Mouse (Mus musculus) right cerebral cortex, postnatal 36 days (tissue): Measurements from ENCODE around the gene Qrich1.

ENCODE experiments used
- DNase-seq, 2 experiments: peaks; one replicate each; pipeline ENCODE4 v3.0.0; 2022; ENCODE audit warnings: low spot score in 2 of 2, mixed read lengths in 1 of 2

The Qrich1 gene

DNA sequence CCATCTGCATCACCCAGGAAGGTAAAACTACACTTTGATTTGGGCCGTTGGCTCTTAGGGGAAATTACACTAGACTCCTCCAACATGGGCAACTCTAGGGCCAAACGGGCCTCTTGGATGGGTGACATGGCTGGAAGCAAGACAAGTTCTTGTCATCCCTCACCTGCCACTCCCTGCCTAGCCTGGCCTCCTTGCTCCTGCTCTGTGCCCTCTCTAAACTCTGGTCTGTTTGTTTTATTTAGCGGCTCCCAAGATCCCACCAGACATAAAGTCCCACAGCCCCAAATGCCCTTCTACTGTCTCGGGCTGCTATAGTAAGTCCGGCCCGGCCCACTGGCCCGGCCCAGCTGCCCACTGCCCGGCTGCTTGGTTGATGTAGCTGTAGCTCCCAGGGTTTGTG lies 47.1 kb downstream of the Qrich1 start:
- no peak for DNase-seq

DNA sequence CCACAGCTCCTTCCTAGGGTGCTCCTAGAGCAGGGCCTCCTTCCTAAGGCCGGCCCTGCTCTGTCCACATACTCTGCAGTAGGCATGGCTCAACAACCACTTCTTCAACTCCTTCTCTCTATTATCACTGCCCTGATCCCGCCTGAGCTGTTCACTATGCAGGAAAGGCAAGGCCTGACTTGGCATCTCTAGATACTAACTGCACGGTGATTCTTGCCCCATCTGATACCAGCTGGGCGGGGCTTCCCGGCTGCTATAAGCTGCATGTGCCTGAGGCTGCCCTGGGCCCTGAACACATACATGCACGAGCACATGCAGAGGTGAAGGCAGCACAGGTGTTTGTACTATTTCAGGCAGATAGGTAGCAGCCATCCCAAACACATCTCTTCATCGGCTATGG lies 47.5 kb downstream of the Qrich1 start:
- DNase-seq, result no peak

DNA sequence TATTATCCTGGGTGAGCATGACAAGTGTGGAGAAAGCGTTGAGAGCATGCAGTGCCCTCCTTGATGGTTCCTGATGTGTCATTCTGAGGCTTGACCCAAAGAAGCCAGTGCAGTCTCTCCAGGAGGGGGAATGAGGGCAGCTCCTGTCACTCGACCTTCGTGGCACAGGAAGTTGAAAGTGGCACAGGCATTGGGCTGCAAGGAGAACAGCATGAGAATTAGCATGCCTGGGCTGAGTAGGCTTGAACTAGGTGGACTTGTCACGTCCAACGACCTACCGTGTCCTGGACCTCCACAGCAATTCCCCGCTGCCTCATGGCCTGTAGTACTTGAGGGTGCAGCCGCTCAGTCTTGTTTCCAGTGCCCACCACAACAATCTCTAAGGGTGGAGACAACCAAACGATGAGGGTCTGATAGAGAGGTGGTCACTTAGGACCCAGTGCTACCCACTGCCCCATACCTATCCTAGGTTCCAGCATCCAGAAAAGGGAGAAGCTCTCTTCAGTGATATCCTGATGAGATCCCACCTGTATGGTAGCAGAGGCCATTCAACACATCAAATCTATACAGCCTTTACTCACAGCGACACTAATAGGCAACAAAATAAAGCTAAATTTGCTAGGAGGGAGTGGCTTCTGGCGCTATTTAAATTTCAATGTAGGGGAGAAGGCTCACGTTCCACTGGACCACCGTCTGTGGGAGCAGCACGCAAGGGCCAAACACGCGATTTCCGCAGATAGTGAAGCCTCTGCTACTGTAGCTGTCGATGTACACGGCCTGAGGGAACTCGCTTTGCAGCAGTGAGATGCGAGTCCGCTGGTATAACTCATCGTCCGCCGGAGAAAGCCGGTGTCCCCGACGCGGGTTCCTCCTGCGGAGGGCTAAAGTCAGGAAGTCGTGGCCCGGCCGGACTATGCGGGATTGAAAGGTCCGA lies 49.5 kb downstream of the Qrich1 start:
- no peak for DNase-seq

DNA sequence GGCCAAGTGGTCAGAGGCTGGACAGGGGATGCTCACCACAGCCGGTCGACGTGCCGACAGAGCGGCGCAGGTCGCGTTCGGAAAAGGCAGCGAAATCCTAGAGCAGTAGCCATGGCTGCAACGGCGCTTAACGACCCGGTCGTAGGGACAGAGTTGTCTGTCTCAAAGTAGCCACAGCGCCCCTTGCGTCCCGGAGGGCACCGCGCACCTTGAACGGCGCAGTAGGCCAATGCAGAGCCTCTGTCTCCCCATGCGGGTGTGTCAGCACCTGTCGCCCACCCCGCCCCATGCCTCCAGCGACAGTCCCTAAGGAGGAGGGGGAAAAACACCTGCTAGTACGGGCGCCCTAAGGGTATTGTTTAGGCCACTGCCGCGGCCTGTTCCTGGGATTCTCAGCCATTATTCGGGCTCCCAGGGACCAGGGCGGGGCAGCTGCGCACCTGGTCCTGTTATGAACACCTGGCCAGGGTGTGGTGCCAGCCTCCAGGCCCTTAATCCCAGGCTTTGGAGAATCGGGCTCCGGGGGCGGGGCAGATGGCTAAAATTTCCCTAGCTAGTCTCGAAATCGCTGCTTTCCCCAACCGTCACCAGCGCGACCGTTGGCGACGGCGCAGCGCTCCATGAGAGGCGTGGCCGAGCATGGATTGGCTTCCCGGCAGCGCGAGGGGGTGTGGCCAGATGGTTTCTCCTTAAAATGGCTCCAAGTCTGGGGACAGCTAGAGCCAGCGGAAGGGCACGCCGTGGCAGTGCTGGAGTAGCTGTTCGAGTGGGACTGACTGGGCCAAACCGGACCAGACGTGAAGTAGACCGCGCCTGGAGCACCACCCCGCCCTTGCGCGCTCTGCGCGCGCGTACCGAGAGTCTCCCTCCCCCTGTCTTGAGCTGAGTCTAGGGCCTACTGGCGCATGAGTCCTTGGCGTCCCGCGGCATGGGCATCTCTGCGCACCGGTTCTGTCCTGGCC lies 50.5 kb downstream of the Qrich1 start, which contains the start of gene Ndufaf3:
Ndufaf3 (minus strand) TSS at position 620 of the 962 bp plus-strand sequence.
- DNase-seq, result peak; percentile 93 to 95

DNA sequence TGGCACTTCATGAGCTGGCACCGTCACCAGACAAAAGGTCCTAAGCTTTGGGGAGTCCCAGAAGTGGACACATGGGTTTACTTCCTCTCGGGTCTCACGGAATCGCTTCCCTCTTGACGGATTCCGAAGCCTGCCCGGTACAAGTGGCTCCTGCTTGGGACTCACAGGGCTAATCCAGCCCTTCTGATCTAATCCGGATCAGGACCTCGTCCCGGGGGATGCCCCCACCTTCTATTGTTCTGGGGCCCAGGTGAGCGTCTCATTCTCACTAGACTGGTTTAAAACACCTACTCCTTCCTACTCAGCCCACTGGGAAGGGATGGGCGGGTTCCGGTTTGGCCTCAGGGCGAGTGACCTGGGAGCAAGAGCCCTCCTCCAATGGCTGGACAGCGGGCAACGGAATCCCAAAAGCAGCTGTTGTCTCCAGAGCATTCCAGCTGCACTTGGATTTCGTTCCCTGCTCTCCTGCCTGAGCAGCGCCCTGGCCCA lies 51.4 kb downstream of the Qrich1 start:
- no peak for DNase-seq

DNA sequence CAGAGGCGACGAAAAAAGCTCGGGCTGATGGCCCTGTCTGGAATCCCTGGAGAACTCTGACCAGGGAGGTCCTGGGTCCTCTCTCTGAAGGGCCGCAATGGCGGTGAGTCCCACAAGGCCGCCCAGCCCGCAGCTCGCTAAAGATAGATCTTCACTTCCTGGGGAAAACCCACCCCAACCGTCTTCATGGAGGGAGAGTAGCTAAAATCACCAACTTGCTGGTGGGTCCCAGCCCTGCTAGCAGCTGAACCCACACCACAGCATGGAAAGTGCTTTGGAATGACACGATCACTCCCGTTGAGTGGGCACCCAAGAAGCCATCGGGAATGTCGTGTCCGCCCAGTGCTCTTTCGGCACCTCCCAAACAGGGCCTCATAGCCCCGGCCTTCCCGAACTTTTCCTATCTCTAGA lies 51.9 kb downstream of the Qrich1 start:
- DNase-seq, result no peak

DNA sequence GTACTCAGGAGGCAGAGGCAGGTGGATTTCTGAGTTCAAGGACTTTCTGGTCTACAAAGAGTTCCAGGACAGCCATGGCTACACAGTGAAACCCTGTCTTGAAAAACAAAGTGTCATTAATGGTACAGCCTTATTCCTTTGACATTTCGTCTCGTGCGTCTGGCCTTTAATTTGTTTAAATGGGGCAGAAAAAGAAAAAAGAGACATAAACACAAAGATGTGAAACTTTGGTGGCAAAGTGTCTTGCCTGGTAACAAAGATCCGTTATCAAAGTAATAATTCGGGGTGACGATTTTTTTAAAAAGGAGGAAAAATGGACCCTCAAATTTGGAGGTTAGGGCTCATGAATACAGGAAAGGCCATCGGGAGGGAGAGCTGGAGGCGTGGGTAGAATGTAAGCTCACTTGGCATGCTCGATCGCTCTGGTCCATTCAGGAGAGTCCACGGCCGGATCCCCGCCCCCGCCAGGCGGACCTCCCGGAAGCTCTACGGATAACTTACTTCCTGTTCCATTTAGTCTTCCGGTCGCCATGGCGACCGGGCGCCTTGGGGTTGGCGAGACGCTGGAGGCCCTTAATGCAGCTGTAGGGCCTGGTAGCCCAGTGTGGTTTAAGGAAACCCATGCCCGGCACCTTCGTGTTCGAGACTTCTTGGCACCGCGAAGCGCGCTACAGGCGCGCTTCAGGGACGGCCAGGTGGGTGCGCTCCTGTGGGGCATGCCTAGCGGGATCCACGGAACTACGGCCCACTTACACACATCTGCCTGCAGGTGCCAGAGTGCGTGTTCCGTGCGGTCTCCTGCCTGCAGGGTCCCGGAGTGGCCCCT lies 53.0 kb downstream of the Qrich1 start, which contains the start of gene Dalrd3:
Dalrd3 (plus strand) TSS at position 506 of the 826 bp plus-strand sequence.
- peak; percentile 93 to 94 for DNase-seq

DNA sequence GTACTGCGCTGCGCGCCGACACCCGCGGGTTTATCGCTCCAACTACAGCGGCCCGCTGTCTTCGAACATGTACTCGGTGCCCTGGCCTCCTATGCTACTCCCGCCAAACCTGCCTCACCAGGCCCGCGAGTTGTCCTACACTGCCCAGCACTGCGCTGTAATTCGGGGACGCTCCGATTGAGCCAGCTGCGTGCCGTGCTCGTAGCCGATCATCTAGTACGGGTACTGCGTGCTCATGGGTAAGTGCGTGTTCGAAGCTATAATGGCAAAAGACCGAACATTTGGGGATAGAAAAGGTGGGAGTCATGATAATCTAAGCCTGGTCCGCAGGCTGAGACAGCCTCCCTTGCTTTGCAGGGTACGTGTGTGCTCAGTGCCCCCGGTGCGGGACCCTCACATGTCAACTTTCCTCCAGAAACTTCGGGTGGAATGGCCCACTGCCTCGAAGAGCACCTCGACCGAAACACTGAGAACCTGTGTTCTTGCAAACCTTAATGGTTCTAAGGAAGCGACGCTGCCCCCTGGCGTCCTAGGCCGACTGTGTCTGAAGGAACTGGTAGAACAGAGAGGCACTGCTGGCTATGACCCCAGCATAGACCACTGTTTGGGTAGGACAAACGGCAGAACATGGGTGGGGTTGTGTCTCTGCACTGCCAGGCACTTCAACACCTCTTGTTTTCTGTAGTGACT lies 53.7 kb downstream of the Qrich1 start:
- no peak for DNase-seq

DNA sequence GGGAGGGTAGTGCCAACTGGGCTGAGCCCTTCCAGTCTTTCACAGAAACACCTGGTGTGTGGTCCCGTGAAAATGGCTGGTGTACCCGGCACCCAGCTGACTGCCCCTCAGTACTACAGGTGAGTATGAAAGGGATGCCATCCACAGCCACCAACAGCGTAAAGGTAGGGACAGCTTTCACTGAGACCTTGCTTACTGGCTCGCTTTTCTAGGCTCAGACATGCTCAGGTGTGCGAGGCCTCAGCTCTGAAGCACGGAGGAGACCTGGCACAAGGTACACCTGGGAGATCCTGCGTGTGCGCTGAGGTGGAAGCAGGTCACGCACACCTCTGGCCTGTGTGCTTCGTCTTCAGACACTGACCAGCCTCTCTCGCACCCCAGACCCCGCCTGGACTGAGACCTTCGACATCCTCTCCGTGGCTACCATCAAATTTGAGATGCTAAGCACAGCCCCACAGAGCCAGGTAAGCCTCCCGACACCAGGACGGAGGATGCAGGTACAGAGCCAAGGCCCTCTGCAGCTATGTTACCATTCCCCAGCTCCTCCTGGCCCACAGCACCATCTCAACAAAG lies 54.9 kb downstream of the Qrich1 start:
- no peak for DNase-seq

DNA sequence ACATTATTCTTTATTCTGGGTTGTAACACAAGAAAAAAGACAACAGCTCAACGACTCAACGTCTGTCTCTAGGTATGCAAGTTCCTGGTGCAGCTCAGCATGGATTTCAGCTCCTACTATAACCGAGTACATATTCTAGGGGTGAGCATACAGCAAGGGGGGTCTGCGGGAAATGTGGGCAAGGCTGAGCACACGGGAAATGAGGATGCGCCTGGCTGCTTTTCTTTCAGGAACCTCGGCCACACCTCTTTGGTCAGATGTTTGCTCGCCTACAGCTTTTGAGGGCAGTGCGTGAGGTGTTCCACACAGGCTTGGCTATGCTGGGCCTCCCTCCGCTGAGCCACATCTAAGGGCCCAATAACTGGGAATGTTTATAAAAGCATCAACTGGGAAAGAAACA lies 55.7 kb downstream of the Qrich1 start:
- DNase-seq, result no peak

DNA sequence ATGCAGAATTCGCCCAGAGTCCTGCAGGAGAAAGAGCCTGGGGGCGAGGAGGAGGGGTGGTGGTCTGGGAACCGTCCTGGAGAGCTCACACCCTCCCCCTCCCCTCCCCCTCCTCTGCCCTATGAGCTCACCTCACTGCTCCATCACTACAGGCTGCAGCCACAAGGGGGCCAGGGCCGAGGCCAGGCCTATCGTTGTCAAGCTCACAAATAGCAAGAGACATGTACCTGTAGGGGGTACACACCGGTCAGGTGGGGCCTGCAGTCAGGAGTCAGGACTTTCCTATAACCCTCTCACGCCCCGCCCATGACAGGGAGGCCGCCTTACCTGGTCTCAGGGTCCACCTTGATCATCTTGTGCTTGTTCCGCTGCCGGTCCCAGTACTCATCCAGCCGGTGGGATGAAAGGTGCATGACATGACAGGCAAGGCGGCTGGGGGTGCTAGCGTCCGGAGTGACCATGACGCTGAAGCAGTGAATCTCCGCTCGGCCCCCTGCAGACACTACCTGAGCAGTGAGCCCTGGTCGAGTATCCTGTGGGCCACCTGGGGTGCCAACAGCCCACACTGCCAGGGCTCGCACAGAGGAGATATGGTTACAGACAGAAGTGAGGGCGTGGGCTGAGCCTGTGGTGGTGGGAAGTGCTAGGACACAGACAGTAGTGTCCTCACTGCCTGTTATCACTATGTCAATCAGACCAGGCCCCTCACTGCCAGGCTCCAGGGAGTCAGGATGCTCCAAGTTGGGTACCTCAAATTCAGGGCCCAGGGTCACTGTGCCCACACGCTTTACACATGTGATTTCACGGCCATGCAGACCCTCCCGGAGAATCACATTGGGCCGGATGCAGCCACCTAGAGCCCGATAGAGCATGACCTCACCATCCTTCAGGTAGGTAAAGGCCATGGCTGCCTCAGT lies 57.4 kb downstream of the Qrich1 start:
- no peak for DNase-seq

DNA sequence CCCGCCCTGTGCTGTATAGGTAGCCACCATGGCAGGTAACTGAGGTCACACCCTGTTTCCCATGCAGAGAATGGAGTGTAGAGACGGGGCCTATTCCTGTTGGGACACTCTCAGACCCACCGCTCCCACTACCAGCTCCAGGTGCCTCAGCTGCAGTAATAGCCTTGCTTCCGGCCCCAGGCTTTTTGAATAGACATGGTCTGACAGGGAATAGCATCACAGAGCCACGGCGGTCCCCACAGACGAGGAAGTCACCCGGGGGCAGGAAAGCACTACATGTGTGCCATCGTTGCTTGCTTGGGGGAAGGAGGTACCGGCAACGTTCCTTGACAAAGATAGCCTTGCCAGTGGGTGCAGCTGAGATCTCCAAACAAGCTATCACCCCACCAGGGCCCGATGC lies 58.3 kb downstream of the Qrich1 start:
- no peak for DNase-seq

DNA sequence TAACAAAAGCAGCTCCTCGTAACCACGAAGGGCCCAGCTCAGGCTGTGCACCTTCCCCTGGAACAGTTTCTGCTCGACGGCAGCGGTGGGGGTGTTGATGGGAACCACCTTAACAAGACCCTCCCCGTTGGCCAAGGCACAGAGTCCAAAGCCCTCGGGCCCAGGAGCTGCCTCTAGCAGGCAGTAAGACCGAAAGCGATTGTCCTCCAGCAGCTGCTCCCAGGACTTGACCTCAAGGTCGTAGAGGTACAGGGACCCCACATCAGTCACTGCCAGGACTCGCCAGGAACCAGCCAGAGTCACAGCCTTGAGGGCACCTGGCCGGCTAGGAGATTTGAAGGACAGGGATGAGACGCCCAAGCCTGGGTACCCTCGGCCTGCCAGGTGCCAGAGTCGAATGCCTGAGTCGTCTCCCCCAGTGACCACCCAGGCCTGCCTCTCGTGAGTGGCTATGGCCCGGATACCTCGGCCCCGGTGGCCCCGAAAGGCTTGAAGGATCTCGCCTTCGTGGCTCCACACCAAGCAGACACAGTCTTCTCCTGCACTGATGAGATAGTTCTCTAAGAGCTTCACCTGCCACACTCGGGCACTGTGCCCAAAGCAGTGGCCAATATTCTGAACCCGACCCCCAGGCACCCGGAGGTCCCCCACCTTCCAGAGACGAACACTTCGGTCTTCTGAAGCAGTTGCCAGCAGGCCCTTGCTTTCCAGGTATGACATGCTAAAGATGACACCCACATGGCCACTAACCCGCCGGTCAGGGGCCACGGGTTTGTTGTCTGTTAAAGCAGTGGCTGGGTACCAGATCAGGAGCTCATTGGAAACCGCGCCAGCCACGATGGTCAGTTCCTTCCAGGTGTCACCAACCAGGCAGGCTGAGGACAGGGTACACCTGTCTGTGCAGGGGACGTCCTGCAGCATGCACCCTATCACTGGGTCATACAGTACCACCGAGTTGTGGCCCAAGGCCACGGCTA lies 59.0 kb downstream of the Qrich1 start:
- DNase-seq, result no peak

DNA sequence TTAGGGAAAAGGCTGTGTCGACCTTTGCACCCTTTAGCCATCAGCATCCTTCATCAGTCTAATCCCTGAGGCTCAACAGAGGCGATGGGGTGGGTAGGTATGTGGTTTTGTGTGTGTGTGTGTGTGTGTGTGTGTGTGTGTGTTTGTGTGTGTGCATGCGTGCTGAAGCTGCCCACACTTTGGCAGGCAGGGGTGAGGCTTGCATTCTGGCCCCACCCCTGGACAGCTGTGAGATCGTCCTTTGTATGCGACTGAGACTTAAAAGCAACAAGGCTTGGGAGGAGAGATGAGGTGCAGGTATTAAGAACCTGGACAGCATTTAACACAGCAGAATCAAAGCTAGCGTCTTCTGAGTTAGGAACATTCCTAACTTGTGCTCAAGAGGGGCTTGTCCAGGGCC lies 60.4 kb downstream of the Qrich1 start:
- no peak for DNase-seq

DNA sequence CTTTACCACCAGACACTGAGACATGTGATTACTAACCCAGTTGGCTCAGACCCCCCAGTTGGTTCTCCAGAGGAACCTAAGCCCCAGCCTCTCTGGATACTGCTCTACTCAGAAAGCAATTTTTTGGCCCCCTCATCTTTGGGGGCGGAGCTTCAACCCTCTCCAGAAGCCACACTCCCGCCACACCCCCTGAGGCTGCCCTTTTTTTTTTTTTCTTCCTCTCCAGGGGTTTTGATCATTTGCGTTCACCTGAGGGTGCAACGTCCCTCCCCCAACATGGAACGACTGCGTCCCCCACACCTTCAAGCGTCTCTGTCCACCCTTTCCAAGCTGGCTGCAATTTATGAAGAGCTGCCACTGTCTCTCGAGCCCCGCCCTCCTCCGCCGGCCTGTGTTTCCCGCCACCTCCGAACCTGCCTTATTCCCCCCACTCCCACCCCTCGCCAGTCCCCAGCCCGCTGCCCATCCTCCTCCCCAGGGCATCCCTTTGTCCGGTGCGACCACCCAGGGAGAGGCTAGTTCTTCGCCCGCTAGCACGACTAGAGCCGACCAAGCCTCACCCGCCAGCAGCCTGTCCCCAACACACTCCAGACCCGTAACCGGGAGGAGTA lies 61.4 kb downstream of the Qrich1 start:
- DNase-seq, result no peak

DNA sequence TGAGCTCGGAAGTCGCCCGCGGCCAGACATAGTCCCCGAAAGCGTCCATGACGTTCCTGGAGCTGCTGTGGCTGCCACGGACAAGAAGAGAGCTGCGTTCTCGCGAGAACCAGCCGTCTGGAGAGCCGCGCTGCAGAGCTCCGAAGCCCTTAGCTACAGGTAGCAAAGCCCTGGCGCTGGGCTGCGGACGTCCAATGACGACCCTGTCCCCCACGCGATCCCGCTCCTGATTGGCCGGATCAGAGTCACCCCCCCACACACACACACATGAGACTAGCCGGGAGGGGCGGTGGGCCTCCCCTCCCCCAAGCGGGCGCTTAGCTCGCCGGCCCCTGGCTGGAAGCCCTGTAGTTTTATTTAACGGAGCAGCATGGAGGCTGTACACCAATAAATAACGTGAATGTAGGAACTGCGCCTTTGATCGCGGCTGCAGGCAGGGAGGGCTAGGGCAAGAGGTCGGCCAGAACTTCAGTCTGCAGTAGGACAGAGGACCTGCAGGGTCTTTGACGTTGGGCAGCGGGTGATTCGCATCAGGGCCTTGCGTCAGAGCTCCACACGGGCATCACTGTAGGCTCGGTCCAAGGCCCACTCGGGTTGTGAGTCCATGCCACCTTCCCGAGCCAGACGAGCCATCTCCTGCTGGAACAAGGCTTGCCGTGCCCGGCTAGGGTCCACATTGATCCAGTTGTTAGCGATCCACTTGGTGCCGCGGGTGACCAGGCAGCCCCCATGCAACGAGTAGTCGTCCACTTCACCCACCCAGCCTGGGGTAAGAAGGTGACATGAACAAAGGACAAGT lies 62.1 kb downstream of the Qrich1 start, which contains the start of gene Wdr6:
Wdr6 (minus strand) TSS at position 195 of the 799 bp plus-strand sequence.
- peak; percentile 85 to 90 for DNase-seq

DNA sequence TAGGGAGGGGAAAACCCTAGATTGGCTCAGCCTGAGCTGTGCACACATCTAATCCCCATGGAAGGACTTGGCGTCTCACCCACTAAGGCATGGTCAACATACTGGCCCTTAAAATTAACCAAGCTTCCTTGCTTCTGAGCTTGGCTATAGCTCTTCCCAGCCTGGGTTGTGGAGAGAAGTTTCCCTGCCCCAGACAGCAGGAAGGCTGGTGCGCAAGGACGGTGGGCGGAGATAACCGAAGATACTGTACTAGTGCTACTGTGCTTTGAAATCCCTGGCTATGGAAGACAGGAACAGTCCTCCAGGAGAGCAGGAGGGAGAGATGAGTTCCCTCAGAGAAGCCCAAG lies 62.7 kb downstream of the Qrich1 start:
- no peak for DNase-seq
